Mouse (Mus musculus): Measurements from ENCODE around the gene C4bp. TPM values are rescaled to one million over a fixed set of nuclear protein-coding genes. Genes with fewer than 3 reads are reported as not detected.

Gene C4bp
- 0.53 and 1.0 TPM in 2 replicates for polyA plus RNA-seq (2014; fragmentation: Nextera tagmentation; extraction: Ambion mirVana)

GRCm38 (mm10) chr1:130661454-130661853, at the start of gene C4bp:
TSS of gene C4bp (minus strand) at chr1:130661632.
- Histone ChIP-seq H3K9ac (ENCODE audit: low read depth, low read length) (no peak within 1 kb of the TSS), H3K4me2 (replicated peaks; ENCODE audit: low read depth, low read length) (no peak within 1 kb of the TSS), H3K36me3 (ENCODE audit: control insufficient read depth, insufficient read depth, low read length) (no peaks in the 10 kb centered on the region), H3K27ac (ENCODE audit: low read depth, low read length) (no peak within 1 kb of the TSS), H3K4me1 (ENCODE audit: control insufficient read depth, insufficient read depth, low read length) (no peaks in the 10 kb centered on the region), H3K4me3 (ENCODE audit: low read length) (no peak within 1 kb of the TSS), H3K27me3 (ENCODE audit: control insufficient read depth, insufficient read depth, low read length) (no peaks in the 10 kb centered on the region), H3K9me3 (ENCODE audit: control insufficient read depth, low read length) (0 out of 2 replicates have a peak, but pooled peaks cover 3% of the 10 kb centered on the region)
- ATAC-seq (ENCODE audit: low FRiP score, low TSS enrichment), result 0 out of 2 replicates have a peak, but pooled peaks have one; percentile 46
- WGBS, result 60% methylated on average over 3 of the region's 3 CpGs

GRCm38 (mm10) chr1:130710283-130711080, 49.0 kb upstream of the C4bp start:
- H3K27me3 ChIP-seq (ENCODE audit: control insufficient read depth, insufficient read depth, low read length), result no peaks in the 10 kb centered on the region
- H3K4me3 ChIP-seq (ENCODE audit: low read length), result no peak overlapping the region
- peaks cover 8% of the 10 kb centered on the region; the same call in 1 of the 2 replicates for H3K36me3 ChIP-seq (ENCODE audit: control insufficient read depth, insufficient read depth, low read length)
- H3K9ac ChIP-seq (ENCODE audit: low read depth, low read length), result no peak overlapping the region
- no peaks in the 10 kb centered on the region for H3K9me3 ChIP-seq (ENCODE audit: control insufficient read depth, low read length)
- 93% methylated on average over 22 of the region's 22 CpGs for WGBS
- H3K4me1 ChIP-seq (ENCODE audit: control insufficient read depth, insufficient read depth, low read length), result no peaks in the 10 kb centered on the region
- H3K4me2 ChIP-seq (replicated peaks; ENCODE audit: low read depth, low read length), result no peak overlapping the region
- no peak for ATAC-seq (ENCODE audit: low FRiP score, low TSS enrichment)
- no peak overlapping the region for H3K27ac ChIP-seq (ENCODE audit: low read depth, low read length)

- H3K4me3 ChIP-seq (ENCODE audit: low read length), result no peak overlapping the region
- H3K4me1 ChIP-seq (ENCODE audit: control insufficient read depth, insufficient read depth, low read length), result no peaks in the 10 kb centered on the region
- H3K9ac ChIP-seq (ENCODE audit: low read depth, low read length), result no peak overlapping the region
- H3K36me3 ChIP-seq (ENCODE audit: control insufficient read depth, insufficient read depth, low read length), result peaks cover 47% of the 10 kb centered on the region
- 77% methylated on average over 2 of the region's 2 CpGs for WGBS
- no peak for ATAC-seq (ENCODE audit: low FRiP score, low TSS enrichment)
- no peaks in the 10 kb centered on the region for H3K27me3 ChIP-seq (ENCODE audit: control insufficient read depth, insufficient read depth, low read length)
- H3K27ac ChIP-seq (ENCODE audit: low read depth, low read length), result no peak overlapping the region
- H3K4me2 ChIP-seq (replicated peaks; ENCODE audit: low read depth, low read length), result no peak overlapping the region
- no peaks in the 10 kb centered on the region for H3K9me3 ChIP-seq (ENCODE audit: control insufficient read depth, low read length)
Measured at GRCm38 (mm10) chr1:130703613-130704012, 42.2 kb upstream of the C4bp start.

DNA sequence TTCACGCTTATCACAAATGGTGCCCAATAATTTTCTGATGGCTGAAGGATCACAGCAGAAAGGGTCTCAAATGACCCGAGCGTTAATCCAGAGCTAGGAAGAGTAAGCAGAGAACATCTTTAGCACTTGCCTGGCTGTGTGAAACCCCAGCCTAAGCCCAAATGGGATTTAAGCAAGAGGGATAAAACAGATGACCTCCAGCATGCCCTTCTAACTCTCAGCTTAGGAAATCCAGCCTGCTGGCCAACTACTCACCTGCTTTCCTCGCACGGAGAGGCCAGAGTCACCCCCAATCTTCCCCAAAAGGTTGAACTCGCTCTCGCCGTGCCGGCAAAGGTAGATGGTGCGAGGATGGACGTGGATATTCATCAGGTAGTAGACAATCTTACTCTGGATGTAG, 40.5 kb upstream of the C4bp start:
- H3K27me3 ChIP-seq (ENCODE audit: control insufficient read depth, insufficient read depth, low read length), result no peaks in the 10 kb centered on the region
- ATAC-seq (ENCODE audit: low FRiP score, low TSS enrichment), result no peak
- H3K27ac ChIP-seq (ENCODE audit: low read depth, low read length), result no peak overlapping the region
- H3K4me1 ChIP-seq (ENCODE audit: control insufficient read depth, insufficient read depth, low read length), result no peaks in the 10 kb centered on the region
- no peak overlapping the region for H3K4me2 ChIP-seq (replicated peaks; ENCODE audit: low read depth, low read length)
- WGBS, result 96% methylated on average over 11 of the region's 11 CpGs
- H3K9ac ChIP-seq (ENCODE audit: low read depth, low read length), result no peak overlapping the region
- no peak overlapping the region for H3K4me3 ChIP-seq (ENCODE audit: low read length)
- peaks cover 48% of the 10 kb centered on the region for H3K36me3 ChIP-seq (ENCODE audit: control insufficient read depth, insufficient read depth, low read length)
- no peaks in the 10 kb centered on the region for H3K9me3 ChIP-seq (ENCODE audit: control insufficient read depth, low read length)

DNA sequence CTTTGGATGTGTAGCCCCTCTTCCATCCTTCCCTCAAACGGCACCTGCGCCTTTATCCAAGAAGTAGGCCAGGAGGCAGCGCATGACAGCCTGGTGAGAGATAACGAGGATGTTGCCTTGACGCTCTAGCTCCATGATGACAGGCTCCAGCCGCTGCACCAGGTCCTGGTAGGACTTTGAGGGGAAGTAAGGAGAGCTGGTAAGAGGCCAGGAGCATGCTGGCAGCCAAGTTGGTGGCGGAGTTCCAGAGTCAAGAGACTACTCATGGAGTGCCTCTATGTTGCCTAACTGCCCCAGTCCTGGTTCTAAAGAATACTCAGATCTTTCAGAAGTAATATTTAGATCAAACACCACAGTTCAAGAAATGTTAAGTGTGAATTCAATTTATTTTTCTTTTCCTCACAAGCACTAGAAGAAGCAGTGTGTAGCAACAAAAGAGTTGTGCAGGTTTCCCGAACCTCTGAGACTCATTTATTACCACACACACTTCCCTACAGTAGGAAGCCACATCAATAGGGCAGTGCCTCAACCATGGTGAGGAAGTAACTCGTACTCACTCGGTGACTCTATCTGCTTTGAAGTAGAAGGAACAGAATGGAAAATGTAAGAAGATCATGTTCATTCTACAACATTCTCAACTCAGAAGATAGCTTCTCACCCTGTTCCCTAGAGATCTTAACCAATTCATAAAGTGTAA, 38.7 kb upstream of the C4bp start:
- Histone ChIP-seq H3K9ac (ENCODE audit: low read depth, low read length) (no peak overlapping the region), H3K9me3 (ENCODE audit: control insufficient read depth, low read length) (no peaks in the 10 kb centered on the region), H3K27ac (ENCODE audit: low read depth, low read length) (no peak overlapping the region), H3K27me3 (ENCODE audit: control insufficient read depth, insufficient read depth, low read length) (no peaks in the 10 kb centered on the region), H3K4me2 (replicated peaks; ENCODE audit: low read depth, low read length) (no peak overlapping the region), H3K36me3 (ENCODE audit: control insufficient read depth, insufficient read depth, low read length) (peaks cover 38% of the 10 kb centered on the region), H3K4me1 (ENCODE audit: control insufficient read depth, insufficient read depth, low read length) (no peaks in the 10 kb centered on the region), H3K4me3 (ENCODE audit: low read length) (no peak overlapping the region)
- 93% methylated on average over 10 of the region's 10 CpGs for WGBS
- no peak for ATAC-seq (ENCODE audit: low FRiP score, low TSS enrichment)

- Histone ChIP-seq H3K27ac (ENCODE audit: low read depth, low read length) (no peak overlapping the region), H3K9ac (ENCODE audit: low read depth, low read length) (no peak overlapping the region), H3K36me3 (ENCODE audit: control insufficient read depth, insufficient read depth, low read length) (peaks cover 36% of the 10 kb centered on the region), H3K27me3 (ENCODE audit: control insufficient read depth, insufficient read depth, low read length) (no peaks in the 10 kb centered on the region), H3K4me1 (ENCODE audit: control insufficient read depth, insufficient read depth, low read length) (no peaks in the 10 kb centered on the region), H3K4me2 (replicated peaks; ENCODE audit: low read depth, low read length) (no peak overlapping the region), H3K4me3 (ENCODE audit: low read length) (no peak overlapping the region), H3K9me3 (ENCODE audit: control insufficient read depth, low read length) (no peaks in the 10 kb centered on the region)
- no peak for ATAC-seq (ENCODE audit: low FRiP score, low TSS enrichment)
- WGBS, result 93% methylated on average over 5 of the region's 5 CpGs
Measured at GRCm38 (mm10) chr1:130698601-130699000, 37.2 kb upstream of the C4bp start.

- no peak overlapping the region for H3K4me3 ChIP-seq (ENCODE audit: low read length)
- H3K4me2 ChIP-seq (replicated peaks; ENCODE audit: low read depth, low read length), result no peak overlapping the region
- no peak overlapping the region for H3K27ac ChIP-seq (ENCODE audit: low read depth, low read length)
- WGBS, result 75% methylated on average over 1 of the region's 1 CpGs
- H3K9ac ChIP-seq (ENCODE audit: low read depth, low read length), result no peak overlapping the region
- no peaks in the 10 kb centered on the region for H3K4me1 ChIP-seq (ENCODE audit: control insufficient read depth, insufficient read depth, low read length)
- no peaks in the 10 kb centered on the region for H3K36me3 ChIP-seq (ENCODE audit: control insufficient read depth, insufficient read depth, low read length)
- H3K27me3 ChIP-seq (ENCODE audit: control insufficient read depth, insufficient read depth, low read length), result no peaks in the 10 kb centered on the region
- ATAC-seq (ENCODE audit: low FRiP score, low TSS enrichment), result no peak
- no peaks in the 10 kb centered on the region for H3K9me3 ChIP-seq (ENCODE audit: control insufficient read depth, low read length)
Measured at GRCm38 (mm10) chr1:130683905-130684304, 22.5 kb upstream of the C4bp start.

- no peak overlapping the region for H3K9ac ChIP-seq (ENCODE audit: low read depth, low read length)
- H3K27ac ChIP-seq (ENCODE audit: low read depth, low read length), result no peak overlapping the region
- H3K4me2 ChIP-seq (replicated peaks; ENCODE audit: low read depth, low read length), result no peak overlapping the region
- no peak for ATAC-seq (ENCODE audit: low FRiP score, low TSS enrichment)
- no peaks in the 10 kb centered on the region for H3K27me3 ChIP-seq (ENCODE audit: control insufficient read depth, insufficient read depth, low read length)
- H3K9me3 ChIP-seq (ENCODE audit: control insufficient read depth, low read length), result no peaks in the 10 kb centered on the region
- no peaks in the 10 kb centered on the region for H3K36me3 ChIP-seq (ENCODE audit: control insufficient read depth, insufficient read depth, low read length)
- H3K4me1 ChIP-seq (ENCODE audit: control insufficient read depth, insufficient read depth, low read length), result no peaks in the 10 kb centered on the region
- WGBS, result 59% methylated on average over 6 of the region's 6 CpGs
- no peak overlapping the region for H3K4me3 ChIP-seq (ENCODE audit: low read length)
Measured at GRCm38 (mm10) chr1:130681656-130682413, 20.4 kb upstream of the C4bp start.
